Mouse (Mus musculus) embryonic facial prominence, embryonic 14.5 days (tissue): ENCODE measurements around the gene Shank1. TPM values are rescaled to one million over a fixed set of nuclear protein-coding genes. Genes with fewer than 3 reads are reported as not detected.
A peak's percentile ranks its signal among the peaks of the same experiment; 100 is the strongest.

Source experiments
- ATAC-seq: fragments of 200-750 bp; cut with Nextera tagmentation; 2 replicates; pipeline ENCODE4 v1.8.0; 2017; ENCODE audit warnings: low read depth, moderate number of reproducible peaks, moderate TSS enrichment
- DNase-seq: peaks from one replicate; pipeline ENCODE4 v3.0.0-alpha.2; 2015; ENCODE audit warnings: low spot score
- H3K27ac ChIP-seq: fragments of 300-500 bp; sonication (generic); replicated peaks from 2 replicates; pipeline ENCODE4 v1.5.1; 2014; ENCODE audit warnings: low read depth, mild to moderate bottlenecking, low read length, moderate library complexity
- H3K27me3 ChIP-seq: fragments of 300-500 bp; sonication (generic); replicated peaks from 2 replicates; pipeline ENCODE4 v1.6.1; 2014; ENCODE audit warnings: low read length; ENCODE audit not compliant: control insufficient read depth, insufficient read depth
- H3K36me3 ChIP-seq: fragments of 300-500 bp; sonication (generic); 2 replicates; pipeline ENCODE4 v1.6.1; 2014; ENCODE audit warnings: low read length, mixed read lengths; ENCODE audit not compliant: control insufficient read depth, insufficient read depth
- H3K4me1 ChIP-seq: fragments of 300-500 bp; sonication (generic); 2 replicates; pipeline ENCODE4 v1.6.1; 2014; ENCODE audit warnings: antibody characterized with exemption, low read length; ENCODE audit not compliant: control insufficient read depth, insufficient read depth
- H3K4me2 ChIP-seq: fragments of 300-500 bp; sonication (generic); 2 replicates; pipeline ENCODE4 v1.6.1; 2014; ENCODE audit warnings: low read depth, mild to moderate bottlenecking, low read length, moderate library complexity, mixed read lengths
- H3K4me3 ChIP-seq: fragments of 300-500 bp; sonication (generic); 2 replicates; pipeline ENCODE4 v1.5.1; 2014; ENCODE audit warnings: low read depth, mild to moderate bottlenecking, low read length
- H3K9ac ChIP-seq: fragments of 300-500 bp; sonication (generic); 2 replicates; pipeline ENCODE4 v1.6.1; 2014; ENCODE audit warnings: low read depth, mild to moderate bottlenecking, low read length, moderate library complexity, mixed read lengths
- H3K9me3 ChIP-seq: fragments of 300-500 bp; sonication (generic); 2 replicates; pipeline ENCODE4 v1.6.1; 2016; ENCODE audit warnings: low read length; ENCODE audit not compliant: control insufficient read depth
- WGBS: fragments of 180-500 bp; shearing (Covaris S2); extraction: QIAGEN DNeasy Blood & Tissue Kit; methylation state at CpG from one replicate; pipeline ENCODE4 v1.1.7; 2014; 5-methylcytosine and 5-hydroxymethylcytosine counted together
- polyA plus RNA-seq: library from polyadenylated mRNA; unstranded; fragments of >200 nt; fragmentation: Nextera tagmentation; extraction: Ambion mirVana; gene quantifications from 2 replicates; pipeline ENCODE4 v1.2.1, GENCODE M21; 2014

Gene Shank1
- polyA plus RNA-seq, 1 experiment from 2014 or later: 3.7 TPM

DNA sequence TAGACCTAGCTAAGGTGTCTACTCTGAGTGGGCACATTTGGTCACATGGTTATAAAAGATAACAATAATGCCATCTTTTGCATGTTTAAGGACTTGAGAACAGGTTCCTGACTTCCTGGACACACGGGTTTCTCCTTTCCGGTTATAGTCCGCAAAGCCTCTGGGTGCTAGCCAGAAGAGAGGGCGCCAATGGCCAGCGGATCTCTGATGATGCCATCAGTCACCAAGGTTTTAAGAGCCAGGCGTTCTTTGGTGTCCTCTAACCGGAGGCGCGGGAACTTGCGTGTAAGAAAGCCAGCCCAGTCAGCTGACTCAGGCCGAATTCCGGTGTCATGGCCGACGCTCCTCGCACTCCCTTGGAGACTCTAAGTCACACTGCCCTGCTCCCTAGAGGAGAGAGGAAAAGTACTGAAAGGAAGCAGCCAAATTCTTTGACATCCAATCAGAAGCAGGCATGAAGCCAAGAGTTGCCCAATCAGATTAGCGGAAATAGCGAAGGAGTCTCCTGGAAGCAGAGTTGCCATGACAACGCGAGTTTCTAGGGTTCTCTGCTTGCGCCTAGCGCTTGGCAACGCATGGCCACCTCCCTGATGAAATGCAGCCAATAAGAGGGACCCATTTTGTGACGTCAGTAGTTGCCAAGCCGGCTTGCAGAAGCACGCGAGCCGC is 95.4 kb downstream of the Shank1 start:
- H3K36me3 ChIP-seq: no peaks in the 10 kb centered on the region
- no peaks in the 10 kb centered on the region for H3K27me3 ChIP-seq
- H3K4me1 ChIP-seq: no peaks in the 10 kb centered on the region
- peak overlapping the region; percentile 30 for H3K4me3 ChIP-seq
- peak overlapping the region; percentile 20; the same call in 1 of the 2 replicates for H3K9ac ChIP-seq
- peak overlapping the region; percentile 61; the same call in 1 of the 2 replicates for H3K27ac ChIP-seq
- H3K4me2 ChIP-seq: peak overlapping the region; percentile 58
- ATAC-seq (peak; percentile 96), DNase-seq (peak; percentile 100)
- WGBS: 2% methylated on average over 27 of the region's 27 CpGs
- no peaks in the 10 kb centered on the region for H3K9me3 ChIP-seq

DNA sequence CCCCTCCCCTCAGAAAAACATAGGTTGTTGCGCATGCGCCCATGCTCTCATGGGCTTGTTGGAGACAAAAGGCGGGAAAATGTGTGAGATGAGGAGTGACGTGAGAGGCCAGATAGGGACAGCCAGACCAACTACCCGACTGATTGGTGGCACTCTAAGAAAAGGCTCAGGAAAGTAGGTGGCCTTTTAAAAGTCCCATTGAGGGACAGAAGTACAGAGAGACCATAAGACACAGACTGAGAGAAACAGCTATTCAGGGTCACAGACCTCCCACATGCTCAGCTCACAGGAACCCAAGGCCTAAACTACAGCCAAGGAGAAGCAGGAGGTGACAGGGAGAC is 95.9 kb downstream of the Shank1 start:
- Histone ChIP-seq H3K27me3 (no peaks in the 10 kb centered on the region), H3K4me1 (no peaks in the 10 kb centered on the region), H3K4me2 (peak overlapping the region; percentile 58; the same call in 1 of the 2 replicates), H3K27ac (no peak overlapping the region), H3K4me3 (peak overlapping the region; percentile 30; the same call in 1 of the 2 replicates), H3K9me3 (no peaks in the 10 kb centered on the region), H3K36me3 (no peaks in the 10 kb centered on the region), H3K9ac (no peak overlapping the region)
- WGBS: 3% methylated on average over 5 of the region's 5 CpGs
- ATAC-seq (no peak; the same call in 1 of the 2 replicates), DNase-seq (no peak)

Other genes with a start within 250 kb of the Shank1 start
- gene Klk1b21, start 207.9 kb upstream of the Shank1 start, polyA plus RNA-seq: not detected in 2 replicates
- gene Klk1b22, start 197.6 kb upstream of the Shank1 start, polyA plus RNA-seq: not detected in 2 replicates
- gene Klk1b16, start 173.5 kb upstream of the Shank1 start, polyA plus RNA-seq: not detected in 2 replicates
- gene Klk1b24, start 122.0 kb upstream of the Shank1 start, polyA plus RNA-seq: not detected in 2 replicates
- not detected in 2 replicates for gene Klk1b3, start 112.1 kb upstream of the Shank1 start, polyA plus RNA-seq
- not detected in 2 replicates for gene Klk1b4, start 102.8 kb upstream of the Shank1 start, polyA plus RNA-seq
- not detected in 2 replicates for gene Klk1b5, start 94.3 kb upstream of the Shank1 start, polyA plus RNA-seq
- gene Klk1, start 84.9 kb upstream of the Shank1 start, polyA plus RNA-seq: not detected in 2 replicates
- gene Gm36864, start 74.1 kb upstream of the Shank1 start, polyA plus RNA-seq: not detected in 2 replicates
- gene 1700028J19Rik, start 63.6 kb upstream of the Shank1 start, polyA plus RNA-seq: 0.83 and 1.1 TPM in 2 replicates
- gene 2410002F23Rik, start 63.5 kb upstream of the Shank1 start, polyA plus RNA-seq: 117 and 144 TPM in 2 replicates
- 0.92 and 0.96 TPM in 2 replicates for gene Acp4, start 52.9 kb upstream of the Shank1 start, polyA plus RNA-seq
- not detected in 2 replicates for gene Gm15517, start 48.8 kb upstream of the Shank1 start, polyA plus RNA-seq
- 27.3 and 34.6 TPM in 2 replicates for gene Clec11a, start 3.4 kb upstream of the Shank1 start, polyA plus RNA-seq
- 2.4 and 2.6 TPM in 2 replicates for gene Syt3, start 73.8 kb downstream of the Shank1 start, polyA plus RNA-seq
- 0.33 and 0.80 TPM in 2 replicates for gene 1700008O03Rik, start 75.6 kb downstream of the Shank1 start, polyA plus RNA-seq
- gene Lrrc4b, start 118.8 kb downstream of the Shank1 start, polyA plus RNA-seq: 1.8 and 2.1 TPM in 2 replicates
- 0.43 and 0.47 TPM in 2 replicates for gene Aspdh, start 155.1 kb downstream of the Shank1 start, polyA plus RNA-seq
- 91.2 and 92.8 TPM in 2 replicates for gene Josd2, start 157.7 kb downstream of the Shank1 start, polyA plus RNA-seq
- gene Emc10, start 186.3 kb downstream of the Shank1 start, polyA plus RNA-seq: 140 and 145 TPM in 2 replicates
- gene Fam71e1, start 186.3 kb downstream of the Shank1 start, polyA plus RNA-seq: 5.4 and 10.7 TPM in 2 replicates
- 0.38 and 0.57 TPM in 2 replicates for gene Mybpc2, start 214.4 kb downstream of the Shank1 start, polyA plus RNA-seq
- 0.26 and 0.35 TPM in 2 replicates for gene Spib, start 221.8 kb downstream of the Shank1 start, polyA plus RNA-seq
- 57.9 and 64.1 TPM in 2 replicates for gene Pold1, start 238.6 kb downstream of the Shank1 start, polyA plus RNA-seq
- gene Nr1h2, start 243.7 kb downstream of the Shank1 start, polyA plus RNA-seq: 60.8 and 64.5 TPM in 2 replicates